ENCODE assay signal across 22 mouse cellular contexts in the genomic region with DNA sequence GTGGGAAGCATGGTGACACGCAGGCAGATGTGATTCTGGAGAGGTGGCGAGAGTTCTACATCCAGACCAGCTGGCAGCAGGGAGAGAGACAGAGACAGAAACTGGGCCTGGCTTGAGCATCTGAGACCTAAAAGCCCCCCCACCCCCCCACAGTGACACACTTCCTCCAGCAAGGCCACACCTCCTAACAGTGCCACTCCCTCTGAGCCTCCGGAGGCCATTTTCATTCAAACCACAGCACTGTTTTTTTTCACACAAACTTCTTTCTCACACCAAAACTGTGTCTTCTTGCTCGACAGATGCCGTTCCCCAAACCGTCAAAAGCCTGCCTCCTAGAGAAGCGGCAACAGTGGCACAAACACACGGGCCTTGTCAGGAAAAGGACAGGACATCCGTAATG.
"Had no signal": no experiment of that assay in that cellular context is flagged by ENCODE, and none has a peak within 500 bp of the region (broad histone marks: within the 10 kb centered on the region; RNA-seq: fewer than 3 reads in every experiment).

No protein-coding gene starts in this region.

- H3K27me3 ChIP-seq: heart, embryonic 12.5 days; hindbrain, embryonic 12.5 days; intestine, embryonic 15.5 days; kidney, embryonic 15.5 days; limb, embryonic 13.5 days; limb, embryonic 15.5 days; liver, embryonic 12.5 days had no signal

- H3K4me3 ChIP-seq: gastrocnemius, adult 2 months; heart, adult 2 months; heart, embryonic 10.5 days; heart, embryonic 12.5 days; hindbrain, embryonic 10.5 days; hindbrain, embryonic 12.5 days; intestine, embryonic 15.5 days; kidney, embryonic 15.5 days; limb, embryonic 13.5 days; limb, embryonic 15.5 days; liver, embryonic 12.5 days had no signal

- H3K4me1 ChIP-seq: heart, embryonic 10.5 days; heart, embryonic 12.5 days; hindbrain, embryonic 10.5 days; hindbrain, embryonic 12.5 days; intestine, embryonic 15.5 days; kidney, embryonic 15.5 days; limb, embryonic 13.5 days; limb, embryonic 15.5 days; liver, embryonic 12.5 days had no signal

- H3K36me3 ChIP-seq: heart, embryonic 10.5 days; hindbrain, embryonic 10.5 days; hindbrain, embryonic 12.5 days had no signal

- H3K9me3 ChIP-seq: intestine, embryonic 15.5 days; limb, embryonic 15.5 days; liver, embryonic 12.5 days had no signal

- DNase-seq: gastrocnemius, adult 2 months; gastrocnemius, postnatal 10 days; gastrocnemius, postnatal 25 days; heart, adult 2 months; heart, postnatal 10 days; heart, postnatal 4 days; kidney, adult 2 months; kidney, adult 9 months; kidney, postnatal 14 days; kidney, postnatal 36 days; layer of hippocampus, adult 9-11 months; layer of hippocampus, postnatal 36 days; left cerebral cortex, postnatal 4 days had no signal
